Mouse (Mus musculus) layer of hippocampus, adult 2 months (tissue): ENCODE results near the gene Il22ra1. TPM values are rescaled to one million over a fixed set of nuclear protein-coding genes. Genes with fewer than 3 reads are reported as not detected.

Experiments
- DNase-seq, 2 experiments: peaks; one replicate each; pipeline ENCODE4 v3.0.0; 2022; ENCODE audit warnings: low spot score in 2 of 2
- H3K27ac ChIP-seq: fragments of 200-600 bp; 2 replicates; pipeline ENCODE4 v1.8.1; 2022
- H3K4me3 ChIP-seq: fragments of 200-600 bp; 2 replicates; pipeline ENCODE4 v1.8.1; 2022; ENCODE audit warnings: mild to moderate bottlenecking
- CTCF ChIP-seq: fragments of 200-600 bp; conservative IDR thresholded peaks from 2 replicates; pipeline ENCODE4 v1.8.1; 2022; ENCODE audit warnings: antibody characterized with exemption, mild to moderate bottlenecking, moderate library complexity
- total RNA-seq, 2 experiments: library from RNA; stranded (reverse); gene quantifications; 2 replicates each; pipeline ENCODE4 v1.2.3; 2021

The Il22ra1 gene
- total RNA-seq, 2 experiments from 2014 or later: 0.12 to 0.13 TPM

GRCm38 (mm10) chr4:135765707-135766106, 37.7 kb downstream of the Il22ra1 start:
- no peak overlapping the region for H3K27ac ChIP-seq
- no peak overlapping the region for H3K4me3 ChIP-seq
- no peak for DNase-seq
- TF ChIP-seq CTCF: no peak

GRCm38 (mm10) chr4:135766976-135767375, 39.0 kb downstream of the Il22ra1 start:
- H3K4me3 ChIP-seq: no peak overlapping the region
- no peak for DNase-seq
- no peak overlapping the region for H3K27ac ChIP-seq
- TF ChIP-seq CTCF: no peak

GRCm38 (mm10) chr4:135768572-135769526, 40.9 kb downstream of the Il22ra1 start:
- peak; percentile 5 to 38 for DNase-seq
- H3K27ac ChIP-seq: no peak overlapping the region
- peak; percentile 74 for TF ChIP-seq CTCF
- H3K4me3 ChIP-seq: no peak overlapping the region

- Histone ChIP-seq H3K4me3 (no peak overlapping the region), H3K27ac (no peak overlapping the region)
- DNase-seq: no peak
- no peak for TF ChIP-seq CTCF
These were observed 42.8 kb downstream of the Il22ra1 start for GRCm38 (mm10) chr4:135770611-135771305.

- DNase-seq: no peak
- H3K27ac ChIP-seq: no peak overlapping the region
- H3K4me3 ChIP-seq: no peak overlapping the region
- no peak for TF ChIP-seq CTCF
These were observed 43.6 kb downstream of the Il22ra1 start for GRCm38 (mm10) chr4:135771592-135771991.

- no peak for TF ChIP-seq CTCF
- no peak overlapping the region for H3K27ac ChIP-seq
- no peak overlapping the region for H3K4me3 ChIP-seq
- DNase-seq: no peak
These were observed 44.7 kb downstream of the Il22ra1 start for GRCm38 (mm10) chr4:135772671-135773070.

- H3K4me3 ChIP-seq: no peak overlapping the region
- TF ChIP-seq CTCF: no peak
These were observed 46.5 kb downstream of the Il22ra1 start for GRCm38 (mm10) chr4:135774496-135774895.

GRCm38 (mm10) chr4:135776850-135777249, 48.9 kb downstream of the Il22ra1 start:
- DNase-seq: no peak
- no peak overlapping the region for H3K4me3 ChIP-seq
- no peak for TF ChIP-seq CTCF

More at GRCm38 (mm10) chr4:135774496-135774895, 46.5 kb downstream of the Il22ra1 start:
- DNase-seq: no peak
- no peak overlapping the region for H3K27ac ChIP-seq

GRCm38 (mm10) chr4:135779661-135780060, 51.7 kb downstream of the Il22ra1 start:
- no peak for TF ChIP-seq CTCF
- H3K27ac ChIP-seq: no peak overlapping the region

More at GRCm38 (mm10) chr4:135776850-135777249, 48.9 kb downstream of the Il22ra1 start:
- no peak overlapping the region for H3K27ac ChIP-seq

GRCm38 (mm10) chr4:135780255-135780654, 52.3 kb downstream of the Il22ra1 start:
- H3K4me3 ChIP-seq: no peak overlapping the region
- no peak for TF ChIP-seq CTCF
- H3K27ac ChIP-seq: no peak overlapping the region
- DNase-seq: no peak

More at GRCm38 (mm10) chr4:135779661-135780060, 51.7 kb downstream of the Il22ra1 start:
- DNase-seq: no peak
- no peak overlapping the region for H3K4me3 ChIP-seq

GRCm38 (mm10) chr4:135781304-135781703, 53.3 kb downstream of the Il22ra1 start:
- Histone ChIP-seq H3K27ac (no peak overlapping the region), H3K4me3 (no peak overlapping the region)
- no peak for TF ChIP-seq CTCF
- no peak for DNase-seq

- no peak overlapping the region for H3K27ac ChIP-seq
- H3K4me3 ChIP-seq: no peak overlapping the region
- DNase-seq: no peak
- TF ChIP-seq CTCF: no peak
These were observed 58.6 kb downstream of the Il22ra1 start for GRCm38 (mm10) chr4:135786581-135786980.

- Histone ChIP-seq H3K27ac (no peak overlapping the region), H3K4me3 (no peak overlapping the region)
- TF ChIP-seq CTCF: no peak
- no peak for DNase-seq
These were observed 59.3 kb downstream of the Il22ra1 start for GRCm38 (mm10) chr4:135787271-135787670.
